28 mouse cellular contexts compared by ENCODE assay signal in genomic region chr1:152966222-152966621, GRCm38 (mm10). TPM values are rescaled to one million over a fixed set of nuclear protein-coding genes. Genes with fewer than 3 reads are reported as not detected.
DNase-seq lines count a peak whose midpoint lies in the region; ATAC-seq lines count a peak whose summit lies in the region.
"Had no signal": no experiment of that assay in that cellular context is flagged by ENCODE, and none has a peak within 500 bp of the region (broad histone marks: within the 10 kb centered on the region; RNA-seq: fewer than 3 reads in every experiment).

No protein-coding gene starts in this region.

- 0 out of 2 replicates have a peak overlapping the region, but pooled peaks have one; percentile 17 for H3K27ac ChIP-seq in midbrain, embryonic 14.5 days (replicated peaks; ENCODE audit: low read depth, low read length)
- H3K27ac ChIP-seq in midbrain, embryonic 16.5 days (ENCODE audit: low read length), result no peak overlapping the region
- no peak overlapping the region for H3K27ac ChIP-seq in hindbrain, embryonic 14.5 days
- no peak overlapping the region for H3K27ac ChIP-seq in forebrain, embryonic 12.5 days
- H3K27ac ChIP-seq: embryonic facial prominence, embryonic 13.5 days; forebrain, embryonic 10.5 days; gastrocnemius, adult 2 months; heart, adult 2 months; heart, embryonic 13.5 days; intestine, embryonic 15.5 days; layer of hippocampus, adult 2 months; limb, embryonic 13.5 days; lung, embryonic 15.5 days; midbrain, embryonic 10.5 days had no signal

- no peaks in the 10 kb centered on the region for H3K9me3 ChIP-seq in midbrain, embryonic 14.5 days (ENCODE audit: control insufficient read depth, low read length)
- no peaks in the 10 kb centered on the region for H3K9me3 ChIP-seq in midbrain, embryonic 16.5 days (replicated peaks; ENCODE audit: control insufficient read depth, low read length, poor library complexity, severe bottlenecking)
- H3K9me3 ChIP-seq in hindbrain, embryonic 14.5 days (ENCODE audit: control insufficient read depth, low read length), result no peaks in the 10 kb centered on the region
- no peaks in the 10 kb centered on the region for H3K9me3 ChIP-seq in forebrain, embryonic 12.5 days
- H3K9me3 ChIP-seq: forebrain, embryonic 10.5 days; intestine, embryonic 15.5 days; lung, embryonic 15.5 days; midbrain, embryonic 10.5 days had no signal

- H3K27me3 ChIP-seq in midbrain, embryonic 14.5 days (ENCODE audit: control insufficient read depth, insufficient read depth, low read length), result no peaks in the 10 kb centered on the region
- no peaks in the 10 kb centered on the region for H3K27me3 ChIP-seq in midbrain, embryonic 16.5 days (ENCODE audit: control insufficient read depth, insufficient read depth, low read depth, low read length)
- no peaks in the 10 kb centered on the region for H3K27me3 ChIP-seq in hindbrain, embryonic 14.5 days (ENCODE audit: control insufficient read depth, insufficient read depth, low read length)
- no peaks in the 10 kb centered on the region for H3K27me3 ChIP-seq in forebrain, embryonic 12.5 days
- H3K27me3 ChIP-seq: heart, embryonic 13.5 days; intestine, embryonic 15.5 days; limb, embryonic 13.5 days; lung, embryonic 15.5 days had no signal

- H3K4me2 ChIP-seq in midbrain, embryonic 14.5 days (ENCODE audit: low read length), result no peak overlapping the region
- H3K4me2 ChIP-seq in midbrain, embryonic 16.5 days (ENCODE audit: low read length), result no peak overlapping the region
- no peak overlapping the region for H3K4me2 ChIP-seq in hindbrain, embryonic 14.5 days (replicated peaks)
- no peak overlapping the region for H3K4me2 ChIP-seq in forebrain, embryonic 12.5 days
- H3K4me2 ChIP-seq: embryonic facial prominence, embryonic 13.5 days; heart, embryonic 13.5 days; intestine, embryonic 15.5 days; limb, embryonic 13.5 days; liver, embryonic 11.5 days; lung, embryonic 15.5 days had no signal

- no peak overlapping the region for H3K9ac ChIP-seq in midbrain, embryonic 14.5 days (replicated peaks; ENCODE audit: low read length)
- no peak overlapping the region for H3K9ac ChIP-seq in midbrain, embryonic 16.5 days (ENCODE audit: low read depth, low read length)
- H3K9ac ChIP-seq in hindbrain, embryonic 14.5 days, result no peak overlapping the region
- H3K9ac ChIP-seq in forebrain, embryonic 12.5 days, result no peak overlapping the region
- H3K9ac ChIP-seq: embryonic facial prominence, embryonic 13.5 days; heart, embryonic 13.5 days; intestine, embryonic 15.5 days; limb, embryonic 13.5 days; lung, embryonic 15.5 days had no signal

- no peak overlapping the region for H3K4me3 ChIP-seq in midbrain, embryonic 14.5 days (replicated peaks; ENCODE audit: low read depth, low read length)
- H3K4me3 ChIP-seq in midbrain, embryonic 16.5 days (ENCODE audit: low read depth, low read length), result no peak overlapping the region
- H3K4me3 ChIP-seq in hindbrain, embryonic 14.5 days (replicated peaks; ENCODE audit: low read length), result no peak overlapping the region
- H3K4me3 ChIP-seq in forebrain, embryonic 12.5 days (replicated peaks), result no peak overlapping the region
- H3K4me3 ChIP-seq: embryonic facial prominence, embryonic 13.5 days; forebrain, embryonic 10.5 days; gastrocnemius, adult 2 months; heart, adult 2 months; heart, embryonic 13.5 days; intestine, embryonic 15.5 days; layer of hippocampus, adult 2 months; limb, embryonic 13.5 days; lung, embryonic 15.5 days; midbrain, embryonic 10.5 days had no signal

- 70% methylated on average over 6 of the region's 6 CpGs for WGBS in midbrain, embryonic 14.5 days
- 77% methylated on average over 6 of the region's 6 CpGs for WGBS in midbrain, embryonic 16.5 days
- 59% methylated on average over 6 of the region's 6 CpGs for WGBS in hindbrain, embryonic 14.5 days
- 82% methylated on average over 6 of the region's 6 CpGs for WGBS in forebrain, embryonic 12.5 days

- peak; percentile 82 for DNase-seq in heart, adult 11 months
- DNase-seq in heart, adult 9 months (ENCODE audit: low spot score in 2 of 2), result no peak
- no peak for DNase-seq in midbrain, embryonic 14.5 days
- DNase-seq in hindbrain, embryonic 14.5 days (ENCODE audit: low spot score), result no peak
- DNase-seq in layer of hippocampus, postnatal 36 days, result no peak
- DNase-seq: adrenal gland, postnatal 25 days; cerebellum, adult 11-12 months; gastrocnemius, adult 2 months; gastrocnemius, postnatal 36 days; heart, adult 2 months; heart, postnatal 10 days; kidney, adult 2 months; kidney, postnatal 36 days; thymus, adult 2 months; thymus, postnatal 4 days had no signal

- peaks cover 9% of the 10 kb centered on the region for H3K4me1 ChIP-seq in midbrain, embryonic 14.5 days (ENCODE audit: control insufficient read depth, insufficient read depth, low read length)
- H3K4me1 ChIP-seq in midbrain, embryonic 16.5 days (ENCODE audit: control insufficient read depth, insufficient read depth, low read length), result peaks cover 12% of the 10 kb centered on the region
- H3K4me1 ChIP-seq in hindbrain, embryonic 14.5 days (replicated peaks; ENCODE audit: control insufficient read depth, insufficient read depth, low read length), result peaks cover 15% of the 10 kb centered on the region
- peaks cover 4% of the 10 kb centered on the region; the same call in 1 of the 2 replicates for H3K4me1 ChIP-seq in forebrain, embryonic 12.5 days
- H3K4me1 ChIP-seq: embryonic facial prominence, embryonic 13.5 days; heart, embryonic 13.5 days; intestine, embryonic 15.5 days; limb, embryonic 13.5 days; lung, embryonic 15.5 days had no signal

- no peaks in the 10 kb centered on the region for H3K36me3 ChIP-seq in midbrain, embryonic 14.5 days (ENCODE audit: control insufficient read depth, insufficient read depth, low read length)
- no peaks in the 10 kb centered on the region for H3K36me3 ChIP-seq in midbrain, embryonic 16.5 days (ENCODE audit: control insufficient read depth, insufficient read depth, low read length)
- no peaks in the 10 kb centered on the region for H3K36me3 ChIP-seq in hindbrain, embryonic 14.5 days (replicated peaks; ENCODE audit: control insufficient read depth, insufficient read depth)
- no peaks in the 10 kb centered on the region for H3K36me3 ChIP-seq in forebrain, embryonic 12.5 days (replicated peaks)
- H3K36me3 ChIP-seq: embryonic facial prominence, embryonic 13.5 days; forebrain, embryonic 10.5 days; heart, embryonic 13.5 days; intestine, embryonic 15.5 days; limb, embryonic 13.5 days; lung, embryonic 15.5 days; midbrain, embryonic 10.5 days had no signal

- ATAC-seq in midbrain, embryonic 14.5 days (ENCODE audit: low FRiP score, low TSS enrichment), result no peak
- ATAC-seq in midbrain, embryonic 16.5 days, result no peak
- 0 out of 2 replicates have a peak, but pooled peaks have one; percentile 31 for ATAC-seq in hindbrain, embryonic 14.5 days (ENCODE audit: low FRiP score)
- no peak for ATAC-seq in forebrain, embryonic 12.5 days (ENCODE audit: low FRiP score)
- ATAC-seq: forebrain, embryonic 16.5 days; intestine, embryonic 15.5 days had no signal

RNA-seq across cellular contexts. Expression of gene Nmnat2, which starts 11.4 kb away (rescaled TPM):
- polyA plus RNA-seq in midbrain, embryonic 14.5 days (2014; fragmentation: Nextera tagmentation; extraction: Ambion mirVana), result 83.2 and 93.7 TPM in 2 replicates
- polyA plus RNA-seq in midbrain, embryonic 16.5 days (2015; fragmentation: Nextera tagmentation; extraction: Ambion mirVana), result 92.9 and 95.8 TPM in 2 replicates
- polyA plus RNA-seq in hindbrain, embryonic 14.5 days (2014; fragmentation: Nextera tagmentation; extraction: Ambion mirVana), result 81.6 and 84.7 TPM in 2 replicates
- total RNA-seq in layer of hippocampus, postnatal 36 days (2021), result 100 to 1,000 TPM; 131 to 133 TPM
- 23.7 and 24.3 TPM in 2 replicates for polyA plus RNA-seq in forebrain, embryonic 12.5 days (2016; fragmentation: Nextera tagmentation; extraction: Ambion mirVana)
- total RNA-seq: hematopoietic stem cell, adult 5-6 weeks had no signal
